Mouse (Mus musculus) thymus, postnatal 4 days (tissue): Measurements from ENCODE around the gene Fbxw8.

Source experiments
- DNase-seq: peaks from one replicate; pipeline ENCODE4 v3.0.0; 2021

The Fbxw8 gene

DNA sequence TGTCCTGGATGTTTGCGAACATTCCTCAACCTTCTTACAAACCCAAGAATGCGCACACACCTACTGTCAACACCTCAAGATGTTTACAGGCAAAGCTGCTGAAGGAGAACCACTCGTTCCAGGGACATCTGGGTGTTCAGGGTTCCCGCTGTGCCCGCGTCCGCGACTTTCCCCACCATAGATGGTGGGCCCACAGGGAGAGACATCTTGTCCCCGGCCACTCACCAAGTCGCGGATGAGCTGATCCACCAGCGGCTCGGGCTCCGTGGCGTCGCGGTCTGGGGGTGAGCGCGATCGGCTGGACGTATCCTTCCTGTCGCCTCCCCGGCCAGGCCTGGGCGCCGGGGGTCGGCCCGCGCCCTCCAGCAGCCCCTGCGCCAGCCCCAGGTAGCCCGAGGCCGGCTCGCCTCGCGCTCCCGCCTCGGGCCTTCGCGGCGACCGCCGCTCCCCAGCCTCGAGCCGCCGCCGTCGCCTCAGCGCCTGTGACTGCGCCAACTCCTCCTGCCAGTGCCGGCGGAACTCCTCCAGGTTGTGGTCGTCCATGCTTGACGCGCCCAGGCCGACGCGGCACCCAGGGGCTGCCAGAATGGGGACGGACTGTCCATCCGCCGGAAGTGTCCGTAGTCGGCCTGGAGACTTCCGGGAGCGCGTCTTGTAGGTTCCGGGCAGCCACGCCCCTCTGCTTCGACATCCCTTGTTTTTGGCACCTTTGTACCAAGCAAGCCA is at the start of gene Fbxw8:
Gene Fbxw8, minus strand, starts transcription at position 626 of the 726 bp plus-strand sequence.
- peak; percentile 62 for DNase-seq

DNA sequence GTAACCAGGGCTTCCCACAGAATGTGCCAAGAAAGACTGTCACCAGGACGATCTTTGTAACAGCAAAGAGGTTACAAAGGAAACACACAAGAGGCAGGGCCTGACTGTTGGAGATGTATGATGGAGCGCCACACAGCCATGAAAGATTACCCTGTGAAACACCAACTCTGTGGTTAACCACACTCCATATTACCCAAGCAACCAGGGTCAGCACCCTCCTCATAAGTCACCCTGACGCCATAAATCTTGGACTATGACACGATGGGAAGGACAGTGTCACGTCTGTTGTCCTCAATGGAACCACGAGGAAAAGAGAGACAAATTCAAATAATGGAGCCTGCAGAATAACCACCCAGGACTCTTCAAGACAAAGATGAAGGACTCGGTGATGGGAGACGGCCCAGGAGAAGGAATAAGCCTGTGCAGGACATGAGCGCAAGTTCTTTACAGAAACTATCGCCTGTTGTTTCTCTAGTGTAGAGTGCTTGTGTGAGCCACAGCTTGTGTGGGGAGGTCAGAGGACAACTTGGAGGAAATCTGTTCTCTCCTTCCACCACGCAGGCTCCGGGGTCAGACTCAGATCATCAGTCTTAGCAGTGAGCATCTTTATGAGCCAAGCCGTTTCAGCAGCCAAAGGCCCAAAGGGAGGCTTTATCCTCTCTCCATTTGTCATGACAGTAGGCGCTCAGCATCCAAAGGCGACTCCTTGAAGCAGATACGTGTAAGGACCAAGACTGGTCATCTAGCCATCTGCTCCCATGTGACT is 49.6 kb upstream of the Fbxw8 start:
- DNase-seq: no peak

DNA sequence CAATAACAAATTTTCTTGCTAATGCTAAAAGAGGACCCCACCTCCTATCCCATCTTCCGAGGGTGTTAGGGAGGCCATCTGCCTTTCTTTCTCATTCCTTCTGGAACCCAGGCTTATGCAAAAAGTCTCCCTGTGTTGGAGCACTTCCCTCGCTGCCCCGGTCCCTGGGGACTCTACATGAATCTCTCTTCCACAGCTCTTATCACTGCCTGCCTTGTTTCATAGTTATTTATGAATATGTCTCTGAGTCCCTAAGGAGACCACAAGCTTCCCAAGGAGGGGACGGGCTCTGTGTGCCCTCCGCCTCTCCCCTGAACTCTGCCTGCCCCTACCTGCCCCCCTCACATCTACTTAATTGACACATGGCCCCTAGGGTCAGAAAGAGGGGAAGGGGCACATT is 44.4 kb upstream of the Fbxw8 start:
- no peak for DNase-seq

DNA sequence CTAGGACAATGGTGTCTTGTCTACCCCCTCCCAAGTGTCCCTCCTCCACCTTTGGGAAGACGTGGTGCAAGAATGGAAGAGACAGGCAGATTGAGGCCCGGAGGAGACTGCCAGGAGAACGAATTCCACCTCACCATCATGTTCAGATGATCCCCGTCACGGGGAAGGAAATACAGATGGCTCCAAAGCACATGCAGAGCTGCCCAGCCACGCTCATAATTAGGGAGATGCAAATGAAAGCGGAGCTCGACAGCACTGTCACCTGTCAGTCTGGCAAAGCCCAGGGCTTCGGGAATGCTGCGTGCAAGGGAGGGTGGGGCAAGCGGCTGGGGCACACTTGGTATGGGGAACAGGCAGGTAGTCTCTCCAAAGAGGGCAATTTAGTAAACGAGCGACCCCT is 42.2 kb upstream of the Fbxw8 start:
- DNase-seq: no peak

DNA sequence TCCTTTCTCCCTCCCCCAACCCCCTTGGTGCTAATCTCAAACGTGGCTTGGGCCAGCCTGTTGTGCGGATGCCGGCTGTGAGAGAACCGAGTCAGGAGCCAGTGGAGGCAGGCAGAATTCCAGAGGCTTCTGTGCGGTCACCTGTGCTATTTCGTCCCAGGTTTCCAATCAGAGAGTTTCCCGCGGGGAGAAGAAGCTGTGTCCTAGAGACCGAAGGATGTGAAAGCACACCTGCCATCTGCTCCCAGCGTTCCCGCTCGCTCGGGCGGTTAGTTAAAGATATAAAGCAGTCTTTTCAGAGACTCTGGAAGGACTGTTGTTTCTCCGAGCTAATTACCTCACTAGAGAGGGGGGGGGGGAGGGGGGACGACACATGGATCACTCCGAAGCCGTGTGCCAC is 37.0 kb upstream of the Fbxw8 start:
- no peak for DNase-seq

DNA sequence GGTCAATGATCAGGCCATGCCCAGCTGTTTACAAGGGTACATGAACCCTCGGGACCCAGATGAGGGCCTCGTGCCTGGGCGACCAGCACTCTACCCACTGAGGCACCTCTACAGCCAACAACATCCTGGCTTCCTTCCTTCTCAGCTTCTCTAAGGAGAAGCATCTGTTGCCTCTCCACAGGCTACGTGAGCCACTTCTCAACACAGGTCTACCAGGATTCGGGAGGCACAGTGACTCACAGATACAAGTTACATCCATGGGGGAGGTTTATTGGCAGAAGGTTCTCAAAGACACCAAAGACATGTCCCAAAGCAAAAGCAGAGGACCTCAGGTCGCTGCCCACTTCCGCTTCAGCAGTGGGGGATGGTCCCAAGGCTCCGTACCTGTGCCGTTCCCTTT is 35.2 kb upstream of the Fbxw8 start:
- DNase-seq: no peak

DNA sequence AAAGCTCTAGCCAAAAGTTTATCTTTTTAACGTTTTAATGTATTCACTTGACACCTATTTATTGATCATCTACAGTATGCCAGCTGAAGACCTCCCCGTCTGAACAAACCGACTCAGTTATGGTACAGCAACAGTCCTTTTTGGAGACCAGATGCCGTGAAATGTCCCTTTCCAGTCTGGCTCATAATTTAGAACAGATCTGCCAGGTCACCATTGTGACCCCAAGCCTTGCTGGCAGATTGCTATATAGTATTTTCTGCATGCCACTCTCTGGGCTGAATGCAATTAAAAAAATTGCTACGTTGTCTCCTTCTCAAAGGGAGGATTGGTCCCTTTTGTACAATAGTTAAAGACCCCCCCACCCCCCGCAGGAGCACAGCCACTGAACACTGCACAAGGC is 33.1 kb upstream of the Fbxw8 start:
- no peak for DNase-seq

DNA sequence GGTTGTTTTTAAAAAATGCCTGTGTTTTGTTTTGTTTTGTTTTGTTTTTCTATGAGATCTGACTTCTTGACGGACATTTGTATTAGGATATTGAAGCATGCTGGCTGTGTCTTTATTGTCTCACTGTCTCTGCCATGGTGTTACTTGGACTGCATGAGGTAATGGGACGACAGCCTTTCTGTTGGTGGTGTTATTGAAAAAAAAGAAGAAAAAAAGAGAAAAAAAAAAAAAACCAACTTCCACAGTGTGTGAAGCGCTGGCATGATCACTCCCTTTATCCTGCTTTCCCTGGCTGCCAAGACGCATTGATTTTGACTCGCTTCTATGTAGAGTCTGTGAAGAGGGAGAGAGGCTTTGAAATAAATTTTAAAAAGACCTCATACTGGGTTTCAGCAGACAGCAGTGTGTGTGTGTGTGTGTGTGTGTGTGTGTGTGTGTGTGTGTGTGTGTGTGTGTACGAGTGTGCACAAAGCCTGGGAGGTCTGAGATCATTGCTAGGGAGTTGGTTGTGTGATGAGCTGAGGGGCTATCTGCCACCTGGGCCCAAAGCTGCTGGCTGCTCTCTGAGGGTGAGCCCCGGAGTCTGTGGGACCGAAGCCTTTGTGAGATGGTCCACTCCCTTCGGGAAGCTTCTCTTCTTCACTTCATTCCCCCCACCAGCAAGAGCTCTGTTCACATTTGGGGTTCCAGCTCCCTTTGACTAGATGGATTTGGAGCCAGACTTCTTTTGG is 31.8 kb upstream of the Fbxw8 start:
- no peak for DNase-seq

DNA sequence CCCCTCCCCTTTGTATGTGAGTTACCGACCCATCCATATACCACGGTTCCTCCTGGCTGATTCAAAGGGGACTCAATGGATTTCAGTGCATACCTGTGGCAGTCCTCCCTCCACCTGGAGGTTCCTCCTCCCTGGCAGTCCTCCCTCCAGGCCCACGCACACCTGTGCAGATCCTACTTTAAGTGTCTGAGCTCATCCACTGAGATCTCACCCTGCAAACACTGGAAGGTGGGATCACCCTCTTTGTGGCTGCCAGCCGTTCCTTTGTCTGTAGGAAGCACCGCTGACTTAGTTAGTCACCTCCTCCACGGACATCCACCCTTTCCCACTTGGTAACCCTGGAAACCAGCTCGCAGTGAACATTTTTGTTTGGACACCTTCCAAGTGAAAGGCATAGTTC is 22.4 kb upstream of the Fbxw8 start:
- no peak for DNase-seq

DNA sequence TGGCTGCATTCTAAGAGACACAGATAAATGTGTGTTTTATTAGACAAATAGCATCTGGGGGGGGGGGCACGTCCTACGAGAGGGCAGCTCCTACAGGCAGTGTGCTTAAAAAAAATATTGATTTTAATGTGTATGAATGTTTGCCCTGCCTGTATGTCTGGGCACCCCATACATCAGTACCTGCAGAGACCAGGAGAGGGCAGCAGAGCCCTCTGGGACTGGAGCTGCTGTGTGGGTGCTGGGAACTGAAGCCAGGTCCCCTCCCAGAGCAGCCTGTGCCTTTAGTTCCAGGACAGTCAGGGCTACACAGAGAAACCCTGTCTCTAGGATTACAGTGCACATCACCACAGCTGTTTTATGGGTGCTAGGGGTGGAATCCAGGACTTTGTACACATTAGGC is 19.9 kb upstream of the Fbxw8 start:
- peak; percentile 30 for DNase-seq

DNA sequence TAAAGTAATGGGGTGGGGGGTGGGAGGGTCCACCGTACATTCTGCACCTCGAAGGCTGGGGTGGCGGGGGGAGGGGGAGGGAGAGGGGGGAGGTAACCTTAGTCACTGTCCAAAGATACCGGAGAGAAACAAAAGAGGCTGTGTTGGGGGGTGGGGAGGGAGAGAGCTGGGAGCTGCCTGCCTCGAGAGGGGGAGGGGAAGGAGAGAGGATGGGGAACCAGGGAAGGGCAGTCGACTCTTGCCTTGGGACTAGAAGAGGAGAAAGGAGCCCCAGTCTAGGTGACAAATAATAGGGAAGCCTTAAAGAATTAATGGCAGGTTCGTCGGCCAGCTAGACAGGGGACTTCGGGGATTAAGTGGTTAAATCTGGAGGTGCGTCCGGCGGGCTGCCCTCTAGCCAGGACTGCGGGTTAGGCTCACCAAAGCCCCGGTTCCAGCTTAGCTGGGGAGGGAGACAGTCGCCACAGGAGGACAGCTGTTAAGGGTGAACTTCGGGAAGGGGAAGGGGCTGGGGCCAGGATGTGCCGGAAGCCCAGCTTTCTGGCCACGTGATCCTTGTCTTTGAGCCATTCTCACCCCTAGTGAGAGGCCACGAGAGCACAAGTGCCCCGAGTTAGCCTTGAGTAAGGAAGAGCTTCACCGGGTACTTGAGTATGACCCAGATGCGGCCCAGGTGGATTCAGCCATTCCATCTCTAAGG is 19.2 kb upstream of the Fbxw8 start:
- no peak for DNase-seq

DNA sequence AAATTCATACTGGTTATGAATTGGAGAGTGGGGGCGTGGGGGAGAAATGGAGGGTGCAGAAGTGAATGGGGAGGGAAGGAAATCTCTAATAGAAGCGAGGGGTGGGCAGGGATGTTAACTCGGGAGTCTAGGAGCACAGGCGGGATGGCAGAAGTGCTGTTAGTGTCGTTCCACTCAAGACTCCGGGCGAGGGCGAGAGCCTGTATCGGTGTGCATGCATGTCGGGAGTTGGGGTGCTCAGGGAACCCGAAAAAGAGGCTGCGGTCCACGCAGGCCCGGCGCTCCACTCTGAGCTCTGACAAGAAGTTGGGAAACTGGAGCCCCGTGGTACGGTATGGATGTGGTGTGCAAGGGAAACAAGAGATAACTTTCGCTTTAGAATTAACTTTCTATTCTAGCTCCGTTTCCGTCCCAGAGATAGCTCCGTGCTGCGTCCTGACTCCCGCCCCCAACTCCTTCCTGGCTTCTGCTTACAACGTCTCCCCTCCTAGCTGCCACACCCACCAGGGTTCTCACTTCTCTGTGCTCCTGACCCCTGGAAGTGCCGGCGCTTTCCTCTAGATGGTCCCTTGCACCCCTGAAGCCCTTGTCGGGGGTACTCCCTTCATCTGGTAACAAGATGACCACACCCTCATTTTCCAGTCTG is 16.9 kb upstream of the Fbxw8 start:
- peak; percentile 18 for DNase-seq

DNA sequence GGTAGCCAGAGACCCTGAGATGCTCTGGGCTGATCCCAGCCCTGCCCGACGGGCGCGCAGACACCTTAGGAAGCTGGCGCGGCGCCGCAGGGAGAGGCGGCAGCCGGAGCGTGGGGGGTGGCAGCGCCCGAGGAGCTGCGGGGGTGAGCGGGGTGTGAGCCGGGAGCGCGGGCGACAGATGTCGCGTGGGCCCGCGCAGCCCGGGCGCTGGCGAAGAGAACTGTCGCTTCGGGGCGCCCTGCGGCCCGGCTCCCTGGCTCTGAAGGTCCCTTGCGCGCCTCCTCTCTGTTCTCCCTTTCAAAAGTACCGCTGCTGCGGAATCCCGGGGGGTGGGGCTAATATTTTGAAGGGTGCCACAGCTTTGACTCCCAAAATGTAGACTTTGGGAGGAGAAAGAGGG is 16.4 kb upstream of the Fbxw8 start:
- peak; percentile 38 for DNase-seq

DNA sequence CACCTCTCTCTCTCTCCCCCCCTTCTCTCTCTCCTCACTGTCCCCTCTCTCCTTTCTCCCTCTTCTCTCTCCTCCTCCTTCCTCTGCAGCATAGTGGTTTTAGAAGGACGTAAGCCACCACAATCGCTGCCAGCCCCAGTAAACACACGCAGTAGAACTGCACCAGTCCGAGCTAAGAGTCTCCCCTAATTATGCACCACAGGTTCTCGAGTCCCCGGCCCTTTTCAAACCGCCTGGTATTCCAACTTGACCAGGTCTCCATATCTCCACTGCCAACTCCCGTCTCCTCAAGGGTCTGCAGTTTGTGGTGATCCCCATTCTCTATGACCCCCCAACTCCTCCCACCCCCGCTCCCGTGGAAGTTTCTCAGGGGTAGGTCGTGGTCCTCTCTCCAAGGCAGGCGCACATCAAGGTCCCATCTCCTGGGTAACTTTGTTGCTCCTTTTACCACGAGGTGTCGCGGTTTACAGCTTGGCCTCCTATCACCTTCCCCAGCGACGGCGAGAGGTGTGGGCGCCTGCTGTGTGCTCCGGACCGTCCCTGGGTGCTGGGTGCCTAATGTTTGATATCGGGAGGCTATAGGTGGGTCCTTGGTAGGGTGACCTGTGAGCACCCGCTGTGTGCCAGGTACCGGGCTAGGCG is 15.7 kb upstream of the Fbxw8 start:
- peak; percentile 56 for DNase-seq

DNA sequence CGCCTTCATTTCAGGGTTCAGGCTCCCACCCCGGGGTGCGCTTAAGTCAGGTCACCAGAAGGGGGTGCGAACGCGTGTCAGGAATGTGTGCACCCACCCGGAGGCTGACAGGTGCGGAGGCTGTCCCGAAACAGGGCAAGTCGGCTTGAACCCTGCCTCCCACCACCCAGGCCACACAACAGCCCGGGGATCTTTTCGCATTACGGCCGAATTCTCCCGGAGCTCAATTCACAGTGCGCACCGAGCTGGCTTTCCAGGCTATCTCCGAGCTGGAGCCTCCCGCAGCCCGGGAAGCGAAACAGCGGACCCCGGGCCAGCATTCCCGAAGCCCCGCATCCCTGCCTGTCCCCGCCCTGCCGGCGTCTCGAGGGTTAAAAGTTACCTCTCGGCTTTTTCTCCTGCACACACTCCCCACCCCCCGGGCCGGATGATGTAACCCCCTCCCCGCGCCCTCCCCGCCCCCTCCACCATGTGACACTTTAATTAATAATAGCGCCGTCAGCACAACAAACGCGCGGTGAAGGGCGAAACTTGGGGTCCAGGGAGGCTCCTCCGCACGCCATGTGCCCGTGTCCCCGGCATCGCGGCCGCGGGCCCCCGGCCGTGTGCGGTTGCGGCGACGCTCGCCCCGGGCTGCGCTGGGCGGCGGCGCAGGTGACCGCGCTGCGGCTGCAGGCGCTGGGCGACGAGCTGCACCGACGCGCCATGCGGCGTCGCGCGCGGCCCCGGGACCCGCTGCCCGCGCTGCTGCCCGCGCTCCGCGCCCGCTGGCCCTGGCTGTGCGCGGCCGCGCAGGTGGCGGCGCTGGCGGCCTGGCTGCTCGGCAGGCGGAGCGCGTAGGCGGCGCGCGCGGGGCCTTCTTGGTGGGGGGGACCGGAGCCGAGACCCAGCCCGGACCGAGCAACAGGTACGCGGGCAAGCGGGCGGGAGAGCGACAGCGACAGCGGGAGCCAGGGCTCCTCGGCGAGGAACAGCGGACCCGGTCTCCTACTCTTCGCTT is 14.3 kb upstream of the Fbxw8 start:
- peak; percentile 69 for DNase-seq

DNA sequence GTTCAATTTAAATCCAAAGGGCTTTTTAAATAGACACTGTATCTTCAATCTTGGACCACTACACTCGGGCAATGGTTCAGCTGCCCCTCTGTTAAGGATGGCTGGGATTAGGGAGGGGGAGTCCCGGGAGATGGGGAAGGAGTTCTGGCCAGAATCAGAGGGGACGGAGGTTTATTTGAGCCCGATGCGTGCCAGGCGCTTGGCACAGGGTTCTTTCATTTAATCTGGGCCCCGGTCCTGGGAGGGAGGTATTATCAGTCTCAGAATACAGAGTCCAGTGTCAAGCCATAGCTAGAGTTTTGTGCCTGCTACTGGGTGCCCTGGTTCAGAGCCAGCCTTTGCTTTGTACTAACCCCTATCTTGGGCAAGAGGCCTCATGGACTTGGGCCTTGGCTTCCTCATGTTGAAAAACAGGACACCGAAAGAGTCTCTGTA is 12.3 kb upstream of the Fbxw8 start:
- no peak for DNase-seq

DNA sequence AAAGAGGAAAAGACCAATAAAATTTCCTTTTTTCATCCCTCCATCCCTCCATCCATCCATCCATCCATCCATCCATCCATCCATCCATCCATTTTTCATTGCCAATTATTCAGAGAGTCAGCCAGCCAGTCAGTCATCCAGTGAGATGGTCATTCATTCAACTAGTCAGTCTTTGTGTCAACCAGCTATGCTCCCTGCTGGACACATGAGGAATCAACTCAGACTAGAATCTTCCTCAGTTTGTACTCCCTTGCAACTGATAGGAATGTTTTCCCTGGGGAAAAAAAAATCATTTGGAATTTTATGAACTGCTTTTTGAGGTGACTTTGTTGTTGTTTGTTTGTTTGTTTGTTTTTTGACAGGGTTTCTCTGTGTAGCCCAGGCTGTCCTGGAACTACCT is 10.2 kb upstream of the Fbxw8 start:
- DNase-seq: no peak

DNA sequence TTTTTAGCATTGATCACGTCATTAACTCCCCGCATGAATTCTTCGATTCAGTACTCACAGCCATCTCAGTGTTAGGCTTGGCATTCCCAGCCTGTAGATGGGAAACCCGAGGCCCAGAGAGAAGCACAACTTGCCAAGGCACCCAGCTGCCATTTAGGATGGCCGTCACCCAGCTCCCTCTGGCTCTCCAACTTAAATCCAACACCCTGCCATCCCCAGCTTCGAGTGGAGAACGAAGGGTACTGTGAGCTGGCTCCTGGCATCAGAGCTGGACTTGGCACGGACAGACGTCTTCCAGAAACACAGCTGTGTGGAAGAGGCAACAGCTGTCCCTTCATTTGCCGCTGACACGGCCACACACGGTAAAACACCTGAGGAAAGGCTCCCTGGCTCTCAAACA is 9.3 kb upstream of the Fbxw8 start, which contains the start of gene Hrk:
Gene Hrk, plus strand, starts transcription at position 68 of the 400 bp plus-strand sequence.
- no peak for DNase-seq

DNA sequence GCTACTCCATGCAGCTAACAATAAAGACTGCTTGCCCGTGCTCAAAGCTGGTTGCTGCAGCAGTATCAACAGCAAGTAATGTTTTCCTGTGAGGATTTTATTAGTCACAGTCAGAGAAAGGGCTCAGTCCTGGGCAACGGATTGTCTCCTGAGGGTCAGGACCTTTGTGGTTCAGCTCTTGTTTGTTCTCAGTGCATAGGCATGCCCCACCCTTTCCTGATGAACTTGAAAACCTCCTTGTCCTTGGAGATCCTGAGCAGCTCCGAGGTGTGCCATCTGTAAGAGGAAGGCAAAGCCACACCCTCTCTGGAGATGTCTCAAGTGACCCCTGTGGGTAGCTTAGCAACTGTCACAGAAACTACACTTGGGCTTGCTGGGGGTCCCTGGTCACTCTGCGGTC is 5.4 kb upstream of the Fbxw8 start:
- DNase-seq: no peak

DNA sequence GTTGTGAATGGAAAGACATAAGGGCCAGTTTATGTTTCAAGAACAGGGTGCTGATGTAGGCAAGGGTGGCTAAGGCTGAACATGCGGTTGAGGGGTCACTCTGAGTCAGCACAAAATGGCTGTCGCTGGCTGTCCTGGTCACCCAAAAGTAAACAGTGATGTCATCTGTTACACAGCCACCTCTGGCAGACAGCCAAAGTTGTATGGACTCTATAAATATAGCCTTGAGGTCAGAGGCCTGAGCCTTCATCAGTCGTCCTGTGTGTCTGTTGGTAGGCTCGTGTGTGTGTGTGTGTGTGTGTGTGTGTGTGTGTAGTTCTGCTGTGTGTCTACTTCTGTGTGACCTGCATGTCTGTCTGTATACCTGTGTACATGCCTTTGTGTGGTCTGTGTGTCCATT is 1.7 kb upstream of the Fbxw8 start:
- DNase-seq: no peak

DNA sequence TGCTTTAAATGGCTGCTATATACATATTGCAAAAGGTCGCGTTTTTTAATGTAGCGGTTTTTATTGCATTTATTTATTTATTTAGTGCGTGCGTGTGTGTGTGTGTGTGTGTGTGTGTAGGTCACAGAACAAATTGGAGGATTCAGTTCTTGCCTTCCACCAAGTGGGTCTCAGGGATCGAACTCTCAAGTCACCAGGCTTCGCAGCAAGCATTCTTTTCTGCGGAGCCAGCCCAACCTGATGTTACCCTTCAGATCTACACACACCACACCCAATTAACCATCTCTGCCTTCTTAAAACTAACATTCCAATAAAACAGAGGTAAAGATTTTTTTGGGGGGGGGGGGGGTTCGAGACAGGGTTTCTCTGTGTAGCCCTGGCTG is 292 bp upstream of the Fbxw8 start:
- no peak for DNase-seq
